Mouse (Mus musculus): Measurements from ENCODE around the gene Fam76a.

Gene Fam76a

GRCm38 (mm10) chr4:132884064-132884843, 38.1 kb downstream of the Fam76a start, which contains the start of gene Stx12:
TSS of gene Stx12 (minus strand) at chr4:132884509.
- peak; percentile 91 for DNase-seq

- no peak for DNase-seq
Observed at GRCm38 (mm10) chr4:132883561-132884063, 38.7 kb downstream of the Fam76a start.

GRCm38 (mm10) chr4:132874363-132875097, 47.8 kb downstream of the Fam76a start:
- DNase-seq: no peak

GRCm38 (mm10) chr4:132873481-132874362, 48.6 kb downstream of the Fam76a start:
- DNase-seq: no peak

GRCm38 (mm10) chr4:132871116-132871515, 51.2 kb downstream of the Fam76a start:
- DNase-seq: no peak

GRCm38 (mm10) chr4:132864856-132865255, 57.5 kb downstream of the Fam76a start:
- no peak for DNase-seq

- no peak for DNase-seq
Observed at GRCm38 (mm10) chr4:132863012-132863411, 59.3 kb downstream of the Fam76a start.

- no peak for DNase-seq
Observed at GRCm38 (mm10) chr4:132860880-132861279, 61.5 kb downstream of the Fam76a start.

Data from right cerebral cortex, adult 18-20 months (tissue).